Mouse (Mus musculus): ENCODE results near the gene Gm49337. TPM values are rescaled to one million over a fixed set of nuclear protein-coding genes. Genes with fewer than 3 reads are reported as not detected.

Gm49337 gene
- polyA plus RNA-seq, 1 experiment from 2014 or later = not detected

DNA sequence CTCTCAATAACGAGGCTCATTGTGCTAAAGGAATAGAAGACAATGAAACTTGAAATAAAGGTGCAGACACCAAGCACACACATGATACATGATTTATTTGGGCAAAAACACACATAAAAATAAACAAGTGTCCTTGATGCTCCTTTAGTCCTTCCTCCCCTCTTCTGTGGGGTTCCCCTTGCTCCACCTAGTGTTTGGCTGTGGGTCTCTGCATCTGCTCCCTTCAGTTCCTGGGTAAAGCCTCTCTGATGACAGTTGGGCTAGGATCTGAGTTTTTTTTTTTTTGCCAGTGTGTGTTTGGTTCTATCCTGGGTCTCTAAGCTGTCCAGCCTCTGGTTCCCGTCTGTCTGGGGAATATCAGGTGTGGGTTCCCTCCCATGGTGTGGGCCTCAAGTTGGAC lies 109.0 kb downstream of the Gm49337 start:
- H3K9me3 ChIP-seq = no peaks in the 10 kb centered on the region
- no peak for ATAC-seq (ENCODE audit: insufficient number of reproducible peaks, insufficient read depth, low FRiP score, low TSS enrichment)
- no peak overlapping the region for H3K9ac ChIP-seq
- 80% methylated on average over 2 of the region's 2 CpGs for WGBS
- no peak overlapping the region for H3K4me2 ChIP-seq (replicated peaks)
- H3K4me3 ChIP-seq = no peak overlapping the region
- no peak overlapping the region for H3K27ac ChIP-seq
- no peaks in the 10 kb centered on the region for H3K27me3 ChIP-seq
- H3K4me1 ChIP-seq = no peaks in the 10 kb centered on the region
- H3K36me3 ChIP-seq = peaks cover 38% of the 10 kb centered on the region

- WGBS = 93% methylated on average over 6 of the region's 6 CpGs
- Histone ChIP-seq H3K27me3 (no peaks in the 10 kb centered on the region), H3K9ac (no peak overlapping the region), H3K9me3 (no peaks in the 10 kb centered on the region), H3K4me3 (no peak overlapping the region), H3K27ac (no peak overlapping the region), H3K36me3 (peaks cover 62% of the 10 kb centered on the region), H3K4me1 (no peaks in the 10 kb centered on the region), H3K4me2 (replicated peaks) (no peak overlapping the region)
- no peak for ATAC-seq (ENCODE audit: insufficient number of reproducible peaks, insufficient read depth, low FRiP score, low TSS enrichment)
Observed at GRCm38 (mm10) chr4:116291561-116291960, 118.4 kb downstream of the Gm49337 start.

GRCm38 (mm10) chr4:116293296-116293695 lies 120.1 kb downstream of the Gm49337 start:
- WGBS = 85% methylated on average over 12 of the region's 12 CpGs
- no peak overlapping the region for H3K4me3 ChIP-seq
- no peak; the same call in 1 of the 2 replicates for ATAC-seq (ENCODE audit: insufficient number of reproducible peaks, insufficient read depth, low FRiP score, low TSS enrichment)
- no peaks in the 10 kb centered on the region for H3K4me1 ChIP-seq
- H3K4me2 ChIP-seq (replicated peaks) = no peak overlapping the region
- H3K27ac ChIP-seq = no peak overlapping the region
- no peak overlapping the region for H3K9ac ChIP-seq
- no peaks in the 10 kb centered on the region for H3K9me3 ChIP-seq
- H3K36me3 ChIP-seq = peaks cover 50% of the 10 kb centered on the region
- no peaks in the 10 kb centered on the region for H3K27me3 ChIP-seq

DNA sequence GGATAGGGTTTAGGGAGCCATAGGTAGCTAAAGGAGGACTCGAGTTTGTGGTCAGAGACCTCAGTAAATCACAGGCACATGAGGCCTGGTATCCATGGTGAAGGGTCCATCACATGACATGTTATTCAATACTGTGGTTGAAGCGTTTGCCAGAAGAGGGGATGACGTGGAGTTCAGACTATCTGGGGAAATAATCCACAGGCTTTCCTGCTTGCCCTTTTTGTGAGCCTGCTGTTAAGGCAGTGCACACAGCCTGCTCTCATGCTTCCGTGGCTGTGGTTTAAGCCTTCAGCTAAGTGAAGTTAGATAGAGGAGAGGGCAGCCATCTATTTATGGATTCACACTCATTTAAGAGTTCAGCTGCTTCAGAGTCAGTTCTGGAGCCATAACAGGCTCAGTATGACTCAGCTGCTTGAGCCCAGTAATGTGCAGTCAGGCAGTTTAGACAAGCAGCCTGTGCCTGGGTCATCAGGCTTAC lies 127.7 kb downstream of the Gm49337 start:
- no peak overlapping the region for H3K4me2 ChIP-seq (replicated peaks)
- ATAC-seq (ENCODE audit: insufficient number of reproducible peaks, insufficient read depth, low FRiP score, low TSS enrichment) = no peak
- 57% methylated on average over 4 of the region's 4 CpGs for WGBS
- H3K4me1 ChIP-seq = no peaks in the 10 kb centered on the region
- H3K27ac ChIP-seq = no peak overlapping the region
- peaks cover 37% of the 10 kb centered on the region for H3K36me3 ChIP-seq
- no peak overlapping the region for H3K4me3 ChIP-seq
- H3K9me3 ChIP-seq = no peaks in the 10 kb centered on the region
- no peaks in the 10 kb centered on the region for H3K27me3 ChIP-seq
- H3K9ac ChIP-seq = no peak overlapping the region

DNA sequence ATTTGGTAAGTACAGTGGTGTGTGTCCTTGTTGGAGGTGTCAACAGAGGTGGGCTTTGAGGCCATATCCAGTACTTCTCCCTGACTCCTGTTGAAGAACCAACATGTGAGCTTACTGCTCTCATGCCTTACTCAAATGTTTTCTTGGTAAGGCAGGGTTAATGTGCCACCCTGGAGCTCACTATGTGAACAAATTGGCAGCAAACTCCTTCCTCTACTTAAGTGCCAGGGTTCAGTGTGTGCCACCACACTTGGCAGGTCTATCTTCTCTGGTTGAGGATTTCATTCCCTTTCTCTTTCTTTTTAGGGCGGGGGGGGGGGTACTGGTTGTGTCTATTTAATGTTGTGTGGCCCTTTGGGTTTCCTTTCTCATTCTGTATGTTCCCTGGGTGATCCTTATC lies 131.4 kb downstream of the Gm49337 start:
- Histone ChIP-seq H3K4me1 (no peaks in the 10 kb centered on the region), H3K27ac (no peak overlapping the region), H3K9me3 (no peaks in the 10 kb centered on the region), H3K4me3 (no peak overlapping the region), H3K27me3 (no peaks in the 10 kb centered on the region), H3K4me2 (replicated peaks) (no peak overlapping the region), H3K9ac (no peak overlapping the region), H3K36me3 (peaks cover 58% of the 10 kb centered on the region)
- WGBS = 15% methylated on average over 1 of the region's 1 CpGs
- no peak for ATAC-seq (ENCODE audit: insufficient number of reproducible peaks, insufficient read depth, low FRiP score, low TSS enrichment)

DNA sequence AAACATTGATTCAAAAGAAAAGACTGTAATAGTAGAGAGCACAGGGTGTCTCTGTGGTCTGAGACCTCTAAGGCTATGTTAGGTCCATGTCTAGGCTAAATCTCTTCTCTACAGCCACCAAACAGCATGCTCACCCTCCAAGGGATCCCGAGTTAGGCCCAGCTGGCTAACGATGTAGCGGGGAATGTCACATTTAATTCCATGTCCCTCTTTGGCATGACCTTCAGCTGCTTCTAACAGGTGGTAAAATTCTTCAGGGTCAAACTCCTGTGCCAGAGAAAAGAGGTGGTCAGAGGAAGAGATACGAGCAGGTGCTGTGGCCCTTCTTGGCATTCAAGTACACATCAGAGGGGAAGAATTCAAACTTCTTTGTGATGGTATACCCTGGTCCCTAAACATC lies 144.4 kb downstream of the Gm49337 start:
- no peak for ATAC-seq (ENCODE audit: insufficient number of reproducible peaks, insufficient read depth, low FRiP score, low TSS enrichment)
- Histone ChIP-seq H3K27me3 (no peaks in the 10 kb centered on the region), H3K27ac (no peak overlapping the region), H3K9ac (no peak overlapping the region), H3K4me2 (replicated peaks) (no peak overlapping the region), H3K36me3 (peaks cover 84% of the 10 kb centered on the region), H3K4me3 (no peak overlapping the region), H3K9me3 (no peaks in the 10 kb centered on the region), H3K4me1 (no peaks in the 10 kb centered on the region)
- 94% methylated on average over 4 of the region's 4 CpGs for WGBS

- H3K4me1 ChIP-seq = no peaks in the 10 kb centered on the region
Observed at GRCm38 (mm10) chr4:116322127-116322526, 148.9 kb downstream of the Gm49337 start.

DNA sequence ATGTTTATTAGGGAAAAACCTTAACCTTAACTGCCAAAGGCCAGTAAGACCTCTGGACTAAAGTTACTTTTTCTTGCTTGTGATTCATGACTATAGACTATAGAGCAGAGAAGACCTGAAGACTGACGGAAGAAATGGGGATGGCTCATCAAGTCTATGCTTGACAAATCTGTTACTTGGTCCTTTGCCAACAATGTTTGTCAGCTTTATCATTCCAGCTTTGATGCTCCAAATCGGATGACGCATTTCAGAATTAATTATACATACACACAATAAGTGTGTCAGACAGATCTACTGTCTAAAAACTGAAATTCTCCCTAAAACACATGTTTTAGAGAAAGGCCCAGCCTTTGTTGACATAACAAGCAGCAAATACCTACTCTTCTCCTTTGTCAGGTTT lies 156.1 kb downstream of the Gm49337 start:
- H3K4me1 ChIP-seq = no peaks in the 10 kb centered on the region
- WGBS = 95% methylated on average over 3 of the region's 3 CpGs
- H3K9me3 ChIP-seq = no peaks in the 10 kb centered on the region
- H3K27ac ChIP-seq = no peak overlapping the region
- ATAC-seq (ENCODE audit: insufficient number of reproducible peaks, insufficient read depth, low FRiP score, low TSS enrichment) = no peak
- no peak overlapping the region for H3K9ac ChIP-seq
- no peak overlapping the region for H3K4me3 ChIP-seq
- H3K4me2 ChIP-seq (replicated peaks) = no peak overlapping the region
- H3K36me3 ChIP-seq = peaks cover 17% of the 10 kb centered on the region
- H3K27me3 ChIP-seq = no peaks in the 10 kb centered on the region

More at GRCm38 (mm10) chr4:116322127-116322526, 148.9 kb downstream of the Gm49337 start:
- Histone ChIP-seq H3K27ac (no peak overlapping the region), H3K36me3 (peaks cover 52% of the 10 kb centered on the region), H3K4me2 (replicated peaks) (no peak overlapping the region), H3K27me3 (no peaks in the 10 kb centered on the region), H3K9me3 (no peaks in the 10 kb centered on the region), H3K9ac (no peak overlapping the region), H3K4me3 (no peak overlapping the region)
- ATAC-seq (ENCODE audit: insufficient number of reproducible peaks, insufficient read depth, low FRiP score, low TSS enrichment) = no peak
- 90% methylated on average over 6 of the region's 6 CpGs for WGBS

- Histone ChIP-seq H3K4me3 (no peak overlapping the region), H3K9ac (no peak overlapping the region), H3K4me2 (replicated peaks) (no peak overlapping the region), H3K4me1 (no peaks in the 10 kb centered on the region), H3K36me3 (no peaks in the 10 kb centered on the region), H3K9me3 (no peaks in the 10 kb centered on the region), H3K27ac (no peak overlapping the region), H3K27me3 (no peaks in the 10 kb centered on the region)
- 89% methylated on average over 1 of the region's 1 CpGs for whole genome bisulfite sequencing
- ATAC-seq (ENCODE audit: insufficient number of reproducible peaks, insufficient read depth, low FRiP score, low TSS enrichment) = no peak
Observed at GRCm38 (mm10) chr4:116336294-116336693, 163.1 kb downstream of the Gm49337 start.

GRCm38 (mm10) chr4:116342119-116342518 lies 168.9 kb downstream of the Gm49337 start:
- no peak overlapping the region for H3K4me3 ChIP-seq
- no peaks in the 10 kb centered on the region for H3K27me3 ChIP-seq
- ATAC-seq (ENCODE audit: insufficient number of reproducible peaks, insufficient read depth, low FRiP score, low TSS enrichment) = no peak
- H3K36me3 ChIP-seq = no peaks in the 10 kb centered on the region
- H3K4me1 ChIP-seq = no peaks in the 10 kb centered on the region
- no peak overlapping the region for H3K4me2 ChIP-seq (replicated peaks)
- H3K27ac ChIP-seq = no peak overlapping the region
- H3K9ac ChIP-seq = no peak overlapping the region
- no peaks in the 10 kb centered on the region for H3K9me3 ChIP-seq

Other genes starting within 250 kb of the Gm49337 start
- 1.3 and 1.4 TPM in 2 replicates for gene Dmbx1, start 233.5 kb upstream of the Gm49337 start, polyA plus RNA-seq (2016; fragmentation: Nextera tagmentation; extraction: Ambion mirVana)
- 2.8 and 3.3 TPM in 2 replicates for gene Faah, start 155.5 kb upstream of the Gm49337 start, polyA plus RNA-seq (2016; fragmentation: Nextera tagmentation; extraction: Ambion mirVana)
- gene Nsun4, start 119.5 kb upstream of the Gm49337 start, polyA plus RNA-seq (2016; fragmentation: Nextera tagmentation; extraction: Ambion mirVana) = 19.9 and 20.6 TPM in 2 replicates
- gene Uqcrh, start 98.3 kb upstream of the Gm49337 start, polyA plus RNA-seq (2016; fragmentation: Nextera tagmentation; extraction: Ambion mirVana) = 407 and 442 TPM in 2 replicates
- 80.8 and 83.3 TPM in 2 replicates for gene Lrrc41, start 98.1 kb upstream of the Gm49337 start, polyA plus RNA-seq (2016; fragmentation: Nextera tagmentation; extraction: Ambion mirVana)
- 46.6 and 47.0 TPM in 2 replicates for gene Rad54l, start 49.7 kb upstream of the Gm49337 start, polyA plus RNA-seq (2016; fragmentation: Nextera tagmentation; extraction: Ambion mirVana)
- gene Pomgnt1, start 49.5 kb upstream of the Gm49337 start, polyA plus RNA-seq (2016; fragmentation: Nextera tagmentation; extraction: Ambion mirVana) = 76.3 and 80.5 TPM in 2 replicates
- 2.6 and 2.7 TPM in 2 replicates for gene Lurap1, start 22.0 kb upstream of the Gm49337 start, polyA plus RNA-seq (2016; fragmentation: Nextera tagmentation; extraction: Ambion mirVana)
- gene Tspan1, start 5.8 kb upstream of the Gm49337 start, polyA plus RNA-seq (2016; fragmentation: Nextera tagmentation; extraction: Ambion mirVana) = 0.23 and 0.37 TPM in 2 replicates
- not detected in 2 replicates for gene 1700042G07Rik, start within 50 bp of the Gm49337 start, polyA plus RNA-seq (2016; fragmentation: Nextera tagmentation; extraction: Ambion mirVana)
- gene Pik3r3, start 48.2 kb downstream of the Gm49337 start, polyA plus RNA-seq (2016; fragmentation: Nextera tagmentation; extraction: Ambion mirVana) = 51.2 and 55.1 TPM in 2 replicates

Data from embryonic facial prominence, embryonic 12.5 days (tissue).